Mouse (Mus musculus) myocyte (in vitro differentiated cells): Measurements from ENCODE around the gene Gpr89. TPM values are rescaled to one million over a fixed set of nuclear protein-coding genes. Genes with fewer than 3 reads are reported as not detected.

ENCODE experiments used
- H3K27me3 ChIP-seq: one replicate; pipeline ENCODE4 v1.6.1; 2011; ENCODE audit not compliant: control insufficient read depth, insufficient read depth, insufficient read length
- H3K36me3 ChIP-seq: one replicate; pipeline ENCODE4 v1.6.1; 2011; ENCODE audit not compliant: control insufficient read depth, insufficient read depth
- H3K4me2 ChIP-seq: one replicate; pipeline ENCODE4 v1.6.1; 2011; ENCODE audit warnings: low read depth, control low read depth
- H3K4me3 ChIP-seq: one replicate; pipeline ENCODE4 v1.5.1; 2011; ENCODE audit warnings: mild to moderate bottlenecking, control low read depth, moderate library complexity
- H3K79me2 ChIP-seq: one replicate; pipeline ENCODE4 v1.6.1; 2011; ENCODE audit not compliant: control insufficient read depth, insufficient read depth
- H3ac ChIP-seq: one replicate; pipeline ENCODE4 v1.6.1; 2011; ENCODE audit not compliant: control insufficient read depth, insufficient read length
- CEBPB ChIP-seq: IDR thresholded peaks from 2 replicates; pipeline ENCODE4 v1.6.1; 2011; ENCODE audit warnings: mild to moderate bottlenecking, moderate library complexity; ENCODE audit not compliant: poor library complexity, insufficient read depth, severe bottlenecking
- E2F4 ChIP-seq: IDR thresholded peaks from one replicate; pipeline ENCODE4 v1.6.1; 2011; ENCODE audit warnings: mild to moderate bottlenecking, control low read depth, moderate library complexity; ENCODE audit not compliant: insufficient read depth
- MAX ChIP-seq: IDR thresholded peaks from one replicate; pipeline ENCODE4 v1.6.1; 2011; ENCODE audit warnings: low read depth, mild to moderate bottlenecking, control low read depth
- MYOD1 ChIP-seq, 3 experiments: IDR thresholded peaks; one replicate each; pipeline ENCODE4 v1.6.1; 2011; ENCODE audit warnings: control low read depth in 2 of 3, low read depth in 2 of 3, mild to moderate bottlenecking in 2 of 3, moderate library complexity in 1 of 3; ENCODE audit not compliant: insufficient read length in 2 of 3, control insufficient read depth in 1 of 3
- MYOG ChIP-seq, 3 experiments: IDR thresholded peaks; one replicate each; pipeline ENCODE4 v1.6.1; 2011; ENCODE audit warnings: control low read depth in 2 of 3, low read depth in 2 of 3, mild to moderate bottlenecking in 2 of 3; ENCODE audit not compliant: insufficient read length in 2 of 3, control insufficient read depth in 1 of 3, insufficient read depth in 1 of 3
- POLR2A ChIP-seq: IDR thresholded peaks from one replicate; pipeline ENCODE4 v1.6.1; 2011; ENCODE audit warnings: low read depth, mild to moderate bottlenecking, control low read depth, moderate library complexity; ENCODE audit not compliant: insufficient read length
- POLR2AphosphoS2 ChIP-seq: IDR thresholded peaks from one replicate; pipeline ENCODE4 v1.6.1; 2011; ENCODE audit warnings: low read depth, control low read depth; ENCODE audit not compliant: insufficient read length
- REST ChIP-seq: IDR thresholded peaks from one replicate; pipeline ENCODE4 v1.6.1; 2011; ENCODE audit warnings: mild to moderate bottlenecking, control low read depth, moderate library complexity; ENCODE audit not compliant: insufficient read depth, insufficient read length
- SRF ChIP-seq: IDR thresholded peaks from one replicate; pipeline ENCODE4 v1.6.1; 2011; ENCODE audit warnings: low read depth; ENCODE audit not compliant: control insufficient read depth, insufficient read length
- TCF12 ChIP-seq: IDR thresholded peaks from one replicate; pipeline ENCODE4 v1.6.1; 2011; ENCODE audit warnings: mild to moderate bottlenecking, control low read depth; ENCODE audit not compliant: poor library complexity, insufficient read depth, severe bottlenecking
- TCF3 ChIP-seq: IDR thresholded peaks from one replicate; pipeline ENCODE4 v1.6.1; 2011; ENCODE audit warnings: low read depth, control low read depth; ENCODE audit not compliant: insufficient read length
- USF1 ChIP-seq: IDR thresholded peaks from one replicate; pipeline ENCODE4 v1.6.1; 2011; ENCODE audit warnings: low read depth, mild to moderate bottlenecking, control low read depth, moderate library complexity
- polyA plus RNA-seq: library from polyadenylated mRNA; unstranded; fragments of >200 nt; fragmentation: generic; extraction: Trizol; gene quantifications from one replicate; pipeline ENCODE4 v1.2.1, GENCODE M21; 2012; ENCODE audit warnings: missing spikeins

Gene Gpr89
- polyA plus RNA-seq, 1 experiment, result 19.2 TPM

DNA sequence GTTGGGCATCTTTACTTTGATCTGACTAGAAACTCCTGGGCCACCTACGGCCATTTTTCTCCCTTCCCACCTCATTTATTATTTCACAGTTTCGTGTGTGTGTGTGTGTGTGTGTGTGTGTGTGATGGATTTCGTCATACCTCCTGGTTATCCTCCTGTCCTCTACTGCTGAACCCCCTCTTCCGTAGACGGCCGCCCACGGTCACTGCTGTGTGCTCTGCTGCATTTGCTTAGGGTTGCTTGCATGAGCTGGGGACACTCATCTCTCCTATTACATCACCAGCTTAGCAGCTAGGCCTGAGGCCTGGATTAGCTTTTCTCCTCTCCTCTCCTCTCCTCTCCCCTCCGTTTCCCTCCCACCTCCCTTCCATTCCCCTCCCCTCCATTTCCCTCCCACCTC is 56.7 kb downstream of the Gpr89 start:
- no peak overlapping the region for H3ac ChIP-seq
- no peak overlapping the region for H3K4me3 ChIP-seq
- H3K79me2 ChIP-seq, result no peaks in the 10 kb centered on the region
- H3K4me2 ChIP-seq, result no peak overlapping the region
- TF ChIP-seq CEBPB (no peak), TCF3 (no peak), MYOD1 (IDR thresholded peaks at IDR 0.05; ENCODE audit: control insufficient read depth in 1 of 3, insufficient read length in 2 of 3, low read depth in 2 of 3) (no peak), USF1 (no peak), POLR2A (no peak), POLR2AphosphoS2 (no peak), E2F4 (no peak), TCF12 (no peak), SRF (no peak), MAX (no peak), MYOG (IDR thresholded peaks at IDR 0.05; ENCODE audit: control insufficient read depth in 1 of 3, insufficient read depth in 1 of 3, insufficient read length in 2 of 3, low read depth in 2 of 3) (no peak), REST (no peak)
- H3K27me3 ChIP-seq, result no peaks in the 10 kb centered on the region
- no peaks in the 10 kb centered on the region for H3K36me3 ChIP-seq

DNA sequence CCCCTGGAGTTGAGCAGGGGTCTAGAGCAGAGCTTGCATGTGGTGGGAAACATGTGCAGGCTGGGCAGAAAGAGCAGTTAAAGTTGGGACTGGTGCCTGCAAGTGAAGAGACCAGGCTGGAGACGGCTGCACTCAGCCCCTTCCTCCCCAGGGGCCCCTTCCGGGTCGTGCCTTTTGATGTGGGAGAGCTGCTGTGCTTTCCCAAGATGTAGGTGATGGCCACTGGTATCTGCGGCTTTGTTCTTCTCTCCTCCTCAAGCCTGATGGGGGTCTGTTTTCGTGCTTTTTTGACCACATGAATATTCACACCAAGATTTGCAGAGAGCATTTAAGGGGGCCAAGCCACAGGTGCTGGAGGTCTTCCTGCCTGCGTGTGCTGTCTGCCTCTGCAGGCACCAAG is 57.5 kb downstream of the Gpr89 start:
- H3K27me3 ChIP-seq, result no peaks in the 10 kb centered on the region
- H3K4me2 ChIP-seq, result no peak overlapping the region
- H3K79me2 ChIP-seq, result no peaks in the 10 kb centered on the region
- no peak for TF ChIP-seq REST
- no peak for TF ChIP-seq MYOD1 (IDR thresholded peaks at IDR 0.05; ENCODE audit: control insufficient read depth in 1 of 3, insufficient read length in 2 of 3, low read depth in 2 of 3)
- TF ChIP-seq USF1, result no peak
- no peak for TF ChIP-seq TCF12
- TF ChIP-seq POLR2AphosphoS2, result no peak
- TF ChIP-seq POLR2A, result no peak
- no peak for TF ChIP-seq MAX
- no peak for TF ChIP-seq E2F4
- H3K36me3 ChIP-seq, result no peaks in the 10 kb centered on the region
- H3K4me3 ChIP-seq, result no peak overlapping the region
- H3ac ChIP-seq, result no peak overlapping the region

GRCm38 (mm10) chr3:96846985-96847384 is 58.2 kb downstream of the Gpr89 start:
- H3K27me3 ChIP-seq, result no peaks in the 10 kb centered on the region
- no peak overlapping the region for H3K4me2 ChIP-seq
- no peak overlapping the region for H3ac ChIP-seq
- H3K79me2 ChIP-seq, result no peaks in the 10 kb centered on the region
- no peaks in the 10 kb centered on the region for H3K36me3 ChIP-seq
- no peak overlapping the region for H3K4me3 ChIP-seq
- TF ChIP-seq TCF12 (no peak), MAX (no peak), MYOG (IDR thresholded peaks at IDR 0.05; ENCODE audit: control insufficient read depth in 1 of 3, insufficient read depth in 1 of 3, insufficient read length in 2 of 3, low read depth in 2 of 3) (no peak), SRF (no peak), MYOD1 (IDR thresholded peaks at IDR 0.05; ENCODE audit: control insufficient read depth in 1 of 3, insufficient read length in 2 of 3, low read depth in 2 of 3) (no peak), POLR2AphosphoS2 (no peak), POLR2A (no peak), USF1 (no peak), E2F4 (no peak), TCF3 (no peak), CEBPB (no peak)

DNA sequence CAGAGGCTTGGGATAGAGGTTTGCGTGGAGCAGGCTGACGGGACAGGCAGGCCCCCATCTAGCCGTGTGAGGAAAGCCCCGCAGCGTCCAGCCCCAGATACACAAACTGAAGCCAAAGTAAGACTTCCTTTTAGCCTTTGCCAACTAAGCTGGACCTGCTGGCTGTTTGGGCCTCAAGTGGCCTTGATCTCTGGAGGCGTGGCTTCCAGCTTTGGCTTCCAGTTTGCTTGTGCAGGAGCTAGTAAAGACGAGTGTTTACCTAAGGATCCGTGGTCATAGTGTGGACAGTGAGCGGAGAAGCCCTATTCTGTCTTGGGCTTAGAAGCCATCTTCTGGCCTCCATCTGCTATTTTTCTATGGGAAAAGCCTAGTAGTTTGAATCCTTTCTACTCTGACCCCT is 59.3 kb downstream of the Gpr89 start:
- Histone ChIP-seq H3K79me2 (no peaks in the 10 kb centered on the region), H3K27me3 (no peaks in the 10 kb centered on the region), H3K36me3 (no peaks in the 10 kb centered on the region), H3K4me2 (no peak overlapping the region), H3ac (no peak overlapping the region), H3K4me3 (no peak overlapping the region)
- TF ChIP-seq REST, result no peak

GRCm38 (mm10) chr3:96845191-96845590 is 60.0 kb downstream of the Gpr89 start:
- H3ac ChIP-seq, result no peak overlapping the region
- TF ChIP-seq CEBPB (no peak), POLR2A (no peak), USF1 (no peak), SRF (no peak), MAX (no peak), TCF12 (no peak), REST (no peak), MYOG (IDR thresholded peaks at IDR 0.05; ENCODE audit: control insufficient read depth in 1 of 3, insufficient read depth in 1 of 3, insufficient read length in 2 of 3, low read depth in 2 of 3) (no peak), E2F4 (no peak), MYOD1 (IDR thresholded peaks at IDR 0.05; ENCODE audit: control insufficient read depth in 1 of 3, insufficient read length in 2 of 3, low read depth in 2 of 3) (no peak), POLR2AphosphoS2 (no peak), TCF3 (no peak)
- H3K79me2 ChIP-seq, result no peaks in the 10 kb centered on the region
- no peaks in the 10 kb centered on the region for H3K36me3 ChIP-seq
- H3K4me3 ChIP-seq, result no peak overlapping the region
- no peaks in the 10 kb centered on the region for H3K27me3 ChIP-seq
- no peak overlapping the region for H3K4me2 ChIP-seq
